Mouse (Mus musculus): ENCODE results near the gene Papss1. TPM values are rescaled to one million over a fixed set of nuclear protein-coding genes. Genes with fewer than 3 reads are reported as not detected.

Papss1 gene
- polyA plus RNA-seq, 1 experiment: 78.0 TPM

DNA sequence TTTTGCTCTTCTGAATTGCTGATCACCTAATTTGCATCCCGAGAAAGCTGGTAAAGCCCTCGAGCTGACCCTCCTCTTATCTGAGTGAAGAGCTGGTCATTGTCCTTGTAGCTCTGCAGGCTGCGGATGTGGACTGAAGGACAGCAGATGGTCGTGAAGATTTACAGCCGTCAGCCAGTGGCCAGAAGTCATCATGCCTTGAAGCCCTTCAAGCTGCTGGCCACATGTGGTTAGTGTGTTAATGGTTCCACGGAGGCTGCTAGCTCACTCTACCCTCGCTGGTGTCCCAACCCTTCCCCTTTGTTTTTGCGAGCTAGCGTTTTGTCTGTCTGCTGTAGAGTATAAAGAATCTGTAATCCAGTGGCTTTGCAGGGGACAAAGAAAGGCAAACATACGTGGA lies 73.1 kb downstream of the Papss1 start:
- no peak for DNase-seq
- H3K27me3 ChIP-seq (ENCODE audit: control insufficient read depth, insufficient read depth, low read length): no peaks in the 10 kb centered on the region
- TF ChIP-seq POLR2A (IDR thresholded peaks at IDR 0.05; ENCODE audit: borderline replicate concordance, insufficient read depth, low read length) (no peak), CTCF (IDR thresholded peaks at IDR 0.05; ENCODE audit: borderline replicate concordance, insufficient read depth, low read depth, low read length) (no peak)
- peaks cover 17% of the 10 kb centered on the region for H3K4me1 ChIP-seq (ENCODE audit: control insufficient read depth, insufficient read depth, low read length)
- H3K4me3 ChIP-seq (replicated peaks; ENCODE audit: insufficient read depth, low read depth, low read length): no peak overlapping the region
- 0 out of 2 replicates have a peak overlapping the region, but pooled peaks have one; percentile 11 for H3K27ac ChIP-seq (ENCODE audit: insufficient read depth, low read length)
- 47% methylated on average over 10 of the region's 10 CpGs for WGBS

DNA sequence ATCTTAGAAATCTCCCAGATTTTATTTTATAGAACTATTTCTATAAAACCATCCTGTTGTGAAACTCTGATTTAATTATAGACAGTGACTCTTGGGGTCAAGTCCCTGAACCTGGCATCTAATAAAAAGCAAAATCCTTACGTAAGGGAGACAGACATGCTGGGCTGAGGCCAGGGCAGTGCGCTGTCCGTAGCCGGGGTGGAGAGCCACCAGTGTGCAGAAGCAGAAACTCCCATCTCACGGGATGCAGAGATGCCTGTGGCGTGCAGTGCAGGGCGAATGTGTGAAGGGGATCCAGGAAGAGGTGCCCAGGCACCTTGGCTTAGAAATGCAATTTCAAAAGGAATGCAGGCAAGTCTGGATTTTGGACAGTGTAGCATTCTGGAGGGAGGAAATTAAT lies 73.6 kb downstream of the Papss1 start:
- H3K4me1 ChIP-seq (ENCODE audit: control insufficient read depth, insufficient read depth, low read length): peaks cover 17% of the 10 kb centered on the region
- TF ChIP-seq CTCF (IDR thresholded peaks at IDR 0.05; ENCODE audit: borderline replicate concordance, insufficient read depth, low read depth, low read length) (no peak), POLR2A (IDR thresholded peaks at IDR 0.05; ENCODE audit: borderline replicate concordance, insufficient read depth, low read length) (no peak)
- peak; percentile 59 to 61 for DNase-seq
- no peaks in the 10 kb centered on the region for H3K27me3 ChIP-seq (ENCODE audit: control insufficient read depth, insufficient read depth, low read length)
- 6% methylated on average over 7 of the region's 7 CpGs for WGBS
- no peak overlapping the region for H3K4me3 ChIP-seq (replicated peaks; ENCODE audit: insufficient read depth, low read depth, low read length)
- H3K27ac ChIP-seq (ENCODE audit: insufficient read depth, low read length): no peak overlapping the region

DNA sequence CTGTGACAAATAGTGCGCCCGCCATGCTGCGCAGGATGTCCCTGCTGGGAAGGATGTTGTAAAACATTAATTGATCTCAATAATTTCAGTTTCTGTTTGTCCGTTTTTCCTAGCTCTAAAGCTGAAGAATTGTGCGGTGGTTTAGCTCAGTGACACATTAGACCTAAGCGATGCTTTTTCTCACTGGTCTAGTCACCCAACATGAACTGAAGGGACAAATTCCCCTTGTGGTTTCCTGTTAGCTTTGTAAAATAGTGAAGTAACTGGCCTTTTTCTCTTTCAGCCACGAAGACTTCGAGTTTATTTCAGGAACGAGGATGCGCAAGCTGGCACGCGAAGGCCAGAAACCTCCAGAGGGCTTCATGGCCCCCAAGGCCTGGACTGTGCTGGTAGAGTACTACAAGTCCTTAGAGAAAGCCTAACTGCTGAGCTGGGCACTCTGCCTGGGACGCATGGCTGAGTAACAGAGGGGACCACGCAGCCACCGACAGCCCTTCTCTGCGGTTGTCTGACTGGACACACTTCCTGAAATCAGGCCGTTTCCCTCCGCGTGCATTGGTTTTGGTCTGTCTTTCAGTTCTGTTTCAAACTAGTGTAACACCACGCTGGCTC lies 78.2 kb downstream of the Papss1 start:
- WGBS: 60% methylated on average over 20 of the region's 20 CpGs
- TF ChIP-seq CTCF (IDR thresholded peaks at IDR 0.05; ENCODE audit: borderline replicate concordance, insufficient read depth, low read depth, low read length): no peak
- no peak for TF ChIP-seq POLR2A (IDR thresholded peaks at IDR 0.05; ENCODE audit: borderline replicate concordance, insufficient read depth, low read length)
- Histone ChIP-seq H3K27ac (ENCODE audit: insufficient read depth, low read length) (no peak overlapping the region), H3K4me3 (replicated peaks; ENCODE audit: insufficient read depth, low read depth, low read length) (no peak overlapping the region), H3K27me3 (ENCODE audit: control insufficient read depth, insufficient read depth, low read length) (no peaks in the 10 kb centered on the region), H3K4me1 (ENCODE audit: control insufficient read depth, insufficient read depth, low read length) (peaks cover 8% of the 10 kb centered on the region)
- no peak for DNase-seq

DNA sequence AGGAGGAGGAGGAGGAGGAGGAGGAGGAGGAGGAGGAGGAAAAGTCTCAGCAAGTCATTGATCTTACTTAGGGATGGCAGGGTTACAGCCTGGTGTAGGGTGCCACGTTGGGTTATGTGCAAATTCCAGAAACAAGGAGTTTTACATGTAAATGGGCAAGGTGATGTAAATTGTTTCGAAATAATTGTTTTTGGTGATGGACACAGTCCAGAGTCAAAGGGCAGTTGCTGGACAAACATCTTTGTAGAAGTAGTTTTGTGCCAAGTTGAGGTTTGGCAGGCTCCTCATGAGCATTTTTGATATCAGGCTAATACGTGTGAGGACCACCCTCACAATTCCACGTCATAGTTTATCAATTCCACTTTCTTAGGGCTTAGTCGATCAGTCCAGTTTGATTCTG lies 80.6 kb downstream of the Papss1 start:
- no peak for TF ChIP-seq POLR2A (IDR thresholded peaks at IDR 0.05; ENCODE audit: borderline replicate concordance, insufficient read depth, low read length)
- TF ChIP-seq CTCF (IDR thresholded peaks at IDR 0.05; ENCODE audit: borderline replicate concordance, insufficient read depth, low read depth, low read length): no peak
- 81% methylated on average over 5 of the region's 5 CpGs for WGBS

DNA sequence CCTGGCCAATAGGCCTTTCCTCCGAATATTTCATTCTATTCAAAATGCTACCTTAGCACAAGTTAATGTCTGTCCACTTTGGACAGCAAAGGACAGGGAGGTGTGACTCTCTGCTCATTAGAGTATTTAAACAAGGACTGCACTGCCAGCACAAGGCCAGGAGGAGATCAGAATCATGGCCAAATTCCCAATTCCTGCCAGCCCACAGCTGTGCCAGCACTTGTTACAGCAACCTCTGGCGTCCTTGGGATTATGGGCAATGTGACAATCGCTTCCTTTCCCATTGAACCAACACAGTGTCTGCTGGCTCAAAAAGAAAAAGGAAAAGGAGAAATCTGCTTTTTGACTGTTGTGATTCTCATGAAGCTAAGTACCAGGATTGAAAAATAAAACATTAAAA lies 89.8 kb downstream of the Papss1 start:
- Histone ChIP-seq H3K27ac (ENCODE audit: insufficient read depth, low read length) (no peak overlapping the region), H3K4me1 (ENCODE audit: control insufficient read depth, insufficient read depth, low read length) (no peaks in the 10 kb centered on the region), H3K27me3 (ENCODE audit: control insufficient read depth, insufficient read depth, low read length) (no peaks in the 10 kb centered on the region), H3K4me3 (replicated peaks; ENCODE audit: insufficient read depth, low read depth, low read length) (no peak overlapping the region)
- no peak for TF ChIP-seq POLR2A (IDR thresholded peaks at IDR 0.05; ENCODE audit: borderline replicate concordance, insufficient read depth, low read length)
- no peak for TF ChIP-seq CTCF (IDR thresholded peaks at IDR 0.05; ENCODE audit: borderline replicate concordance, insufficient read depth, low read depth, low read length)
- no peak for DNase-seq
- 40% methylated on average over 3 of the region's 3 CpGs for WGBS

More for the DNA sequence above, 80.6 kb downstream of the Papss1 start:
- Histone ChIP-seq H3K4me3 (replicated peaks; ENCODE audit: insufficient read depth, low read depth, low read length) (no peak overlapping the region), H3K27me3 (ENCODE audit: control insufficient read depth, insufficient read depth, low read length) (no peaks in the 10 kb centered on the region), H3K4me1 (ENCODE audit: control insufficient read depth, insufficient read depth, low read length) (no peaks in the 10 kb centered on the region; the same call in 1 of the 2 replicates), H3K27ac (ENCODE audit: insufficient read depth, low read length) (no peak overlapping the region)
- no peak for DNase-seq

DNA sequence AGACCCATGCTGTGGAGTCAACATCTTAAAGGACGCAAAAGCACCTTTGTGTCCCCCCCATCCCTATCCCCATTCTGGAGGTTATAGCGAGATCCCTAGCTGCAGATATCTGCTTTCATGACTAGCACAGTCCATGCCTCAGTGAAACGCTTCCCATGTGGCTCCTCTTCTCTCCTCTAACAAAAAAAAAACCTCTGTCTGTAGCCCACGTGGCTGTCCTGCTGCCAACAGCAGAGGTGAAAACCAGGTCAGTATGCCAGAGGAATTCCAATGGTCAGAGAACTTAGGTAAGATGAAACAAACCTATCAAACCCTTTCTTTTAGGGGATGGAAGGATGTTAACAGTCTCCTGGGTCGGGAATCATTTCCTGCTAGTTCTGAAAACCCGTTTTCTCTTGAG lies 91.5 kb downstream of the Papss1 start:
- Histone ChIP-seq H3K4me1 (ENCODE audit: control insufficient read depth, insufficient read depth, low read length) (no peaks in the 10 kb centered on the region), H3K27me3 (ENCODE audit: control insufficient read depth, insufficient read depth, low read length) (no peaks in the 10 kb centered on the region), H3K4me3 (replicated peaks; ENCODE audit: insufficient read depth, low read depth, low read length) (no peak overlapping the region), H3K27ac (ENCODE audit: insufficient read depth, low read length) (no peak overlapping the region)
- 77% methylated on average over 6 of the region's 6 CpGs for WGBS
- no peak for DNase-seq
- TF ChIP-seq POLR2A (IDR thresholded peaks at IDR 0.05; ENCODE audit: borderline replicate concordance, insufficient read depth, low read length) (no peak), CTCF (IDR thresholded peaks at IDR 0.05; ENCODE audit: borderline replicate concordance, insufficient read depth, low read depth, low read length) (no peak)

DNA sequence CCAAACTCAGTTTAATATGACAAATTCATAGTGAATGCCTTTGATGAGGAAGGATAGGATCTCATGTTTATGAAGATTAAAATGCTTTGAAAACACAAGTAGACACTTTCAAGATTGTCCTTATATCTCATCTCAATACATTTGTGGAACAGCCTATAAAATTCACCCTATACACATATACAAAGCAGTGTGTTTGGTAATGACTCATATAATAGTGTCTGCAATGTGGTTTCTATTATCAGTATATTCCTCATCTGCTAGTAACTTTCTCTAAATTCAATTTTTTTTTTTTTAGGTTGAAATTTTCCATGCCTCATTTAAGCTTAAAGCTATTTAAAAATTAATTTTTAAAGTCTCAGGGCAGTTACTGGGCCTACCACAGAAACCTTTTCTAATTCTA lies 95.6 kb downstream of the Papss1 start:
- H3K4me1 ChIP-seq (ENCODE audit: control insufficient read depth, insufficient read depth, low read length): no peaks in the 10 kb centered on the region
- H3K27ac ChIP-seq (ENCODE audit: insufficient read depth, low read length): no peak overlapping the region
- TF ChIP-seq CTCF (IDR thresholded peaks at IDR 0.05; ENCODE audit: borderline replicate concordance, insufficient read depth, low read depth, low read length): no peak
- no peak for TF ChIP-seq POLR2A (IDR thresholded peaks at IDR 0.05; ENCODE audit: borderline replicate concordance, insufficient read depth, low read length)
- no peaks in the 10 kb centered on the region for H3K27me3 ChIP-seq (ENCODE audit: control insufficient read depth, insufficient read depth, low read length)
- DNase-seq: no peak
- no peak overlapping the region for H3K4me3 ChIP-seq (replicated peaks; ENCODE audit: insufficient read depth, low read depth, low read length)

DNA sequence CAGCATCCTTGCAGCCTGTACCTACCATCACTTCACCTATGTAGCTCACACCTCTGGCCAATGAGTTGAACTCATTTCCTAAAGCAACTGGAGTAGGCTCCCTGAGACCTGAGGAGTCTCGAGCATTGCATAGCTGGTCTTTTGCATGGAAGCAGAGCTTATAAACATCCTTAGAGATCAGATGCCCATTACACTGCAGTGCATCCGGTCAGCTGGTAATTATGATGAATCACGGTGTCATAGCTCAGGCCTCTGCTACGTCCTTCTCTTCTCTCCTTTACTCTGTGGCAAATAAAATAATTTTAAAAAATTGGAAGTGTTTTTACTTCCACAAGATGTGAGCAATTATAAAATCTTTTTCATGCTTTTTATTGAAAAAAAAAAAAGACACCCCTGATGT lies 96.1 kb downstream of the Papss1 start:
- H3K4me1 ChIP-seq (ENCODE audit: control insufficient read depth, insufficient read depth, low read length): no peaks in the 10 kb centered on the region
- 89% methylated on average over 4 of the region's 4 CpGs for WGBS
- TF ChIP-seq POLR2A (IDR thresholded peaks at IDR 0.05; ENCODE audit: borderline replicate concordance, insufficient read depth, low read length): no peak
- H3K27me3 ChIP-seq (ENCODE audit: control insufficient read depth, insufficient read depth, low read length): no peaks in the 10 kb centered on the region
- H3K27ac ChIP-seq (ENCODE audit: insufficient read depth, low read length): no peak overlapping the region
- H3K4me3 ChIP-seq (replicated peaks; ENCODE audit: insufficient read depth, low read depth, low read length): no peak overlapping the region
- DNase-seq: no peak

All from cerebellum, adult 2 months (tissue).